Mouse (Mus musculus) mouse embryonic stem cell (cell line): ENCODE results near the gene 1700014D04Rik.
"Not testable (repeated sequence)": the region's sequence is repeated elsewhere in the genome, so short reads cannot be mapped to it uniquely, and the experiment has no call there.

Experiments
- in situ Hi-C, 2 experiments: fragments of 300-500 bp; cut with MboI; formaldehyde crosslinking; loops; 1 replicate in 1 of 2; 3 replicates in 1 of 2; pipeline ENCODE4 v1.14.3; 2019 to 2020; ENCODE audit warnings: low sequenced_read_pairs in 2 of 2, low pct_unique_long_range_greater_than_20kb in 1 of 2, mixed read lengths in 1 of 2; ENCODE audit not compliant: unreplicated experiment in 1 of 2

Gene 1700014D04Rik

DNA sequence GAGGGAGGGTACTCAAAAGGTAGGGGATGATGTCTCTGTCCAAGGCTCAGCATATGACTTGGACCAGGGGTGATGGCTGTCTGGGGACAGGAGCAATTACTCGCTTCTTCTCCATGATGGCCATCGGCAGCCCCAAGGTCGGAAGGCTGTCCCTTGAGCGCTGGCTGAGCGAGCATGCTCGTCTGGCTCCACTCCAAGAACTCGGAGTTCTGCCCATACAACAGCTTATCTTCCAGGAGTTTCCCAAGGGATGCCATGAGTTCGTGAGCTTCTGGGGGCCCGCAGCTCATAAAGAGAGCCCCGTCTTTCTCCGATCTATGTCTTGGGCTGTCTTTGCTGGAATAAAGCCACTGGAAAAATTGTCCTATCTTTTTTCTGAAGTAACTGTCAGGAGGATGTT lies 5.5 kb downstream of the 1700014D04Rik start:
- in situ Hi-C loops, result no loop called here

DNA sequence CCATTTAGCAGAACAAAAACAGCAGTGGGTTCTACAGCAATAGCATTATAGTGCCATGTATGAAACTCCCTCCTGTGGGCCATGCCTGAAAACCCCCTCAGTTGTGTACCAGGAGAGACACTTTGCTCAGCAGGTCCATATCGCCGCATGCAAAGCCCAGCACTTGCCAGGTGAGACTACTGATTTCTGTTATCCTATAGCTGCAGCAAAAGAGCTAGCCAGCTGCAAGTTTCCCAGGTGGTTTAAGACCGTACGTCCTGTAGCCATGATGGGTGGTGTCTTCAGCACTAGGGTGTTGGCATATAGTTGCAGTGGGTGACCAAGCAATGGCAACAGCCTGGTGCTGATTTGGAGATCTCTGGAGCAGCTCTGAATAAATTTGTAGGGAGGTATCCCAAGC lies 7.2 kb downstream of the 1700014D04Rik start:
- in situ Hi-C loops, result no loop called here

DNA sequence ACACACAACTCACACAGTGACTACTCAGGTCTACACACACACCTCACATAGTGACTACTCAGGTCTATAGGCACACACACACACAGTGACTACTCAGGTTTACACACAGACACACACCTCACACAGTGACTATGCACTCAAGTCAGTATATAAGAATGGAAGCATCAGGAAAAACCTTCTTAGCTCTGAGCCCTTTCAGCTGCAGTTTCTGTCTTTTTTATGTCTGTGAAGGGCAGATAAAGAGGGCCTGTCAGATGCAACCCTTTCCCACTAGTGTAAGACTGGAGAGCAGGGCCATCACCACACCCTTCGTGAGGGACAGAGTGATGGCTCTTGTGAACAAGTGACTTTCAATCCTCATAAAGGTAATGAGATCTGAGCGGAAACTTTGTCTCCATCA lies 8.1 kb downstream of the 1700014D04Rik start:
- in situ Hi-C loops, result no loop called here

DNA sequence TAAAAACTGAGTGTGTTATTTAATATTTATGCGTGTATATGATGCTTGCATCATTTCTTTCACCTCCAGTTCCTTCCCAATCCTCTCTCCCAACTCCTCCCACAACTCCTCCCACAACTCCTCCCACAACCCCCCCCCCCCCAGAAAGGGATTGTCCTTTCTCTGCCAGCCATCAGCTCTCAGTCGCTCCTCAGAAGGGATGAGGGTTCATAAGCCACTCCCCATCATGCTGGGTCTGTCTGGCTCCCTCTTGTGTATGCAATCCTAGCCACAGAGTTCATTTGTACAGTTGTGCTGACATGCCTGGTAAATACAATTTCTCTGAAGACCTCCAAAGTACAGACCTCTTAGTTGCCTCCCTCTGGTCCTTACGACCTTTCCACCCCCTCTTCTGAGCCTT lies 11.4 kb downstream of the 1700014D04Rik start:
- in situ Hi-C loops, result no loop called here

DNA sequence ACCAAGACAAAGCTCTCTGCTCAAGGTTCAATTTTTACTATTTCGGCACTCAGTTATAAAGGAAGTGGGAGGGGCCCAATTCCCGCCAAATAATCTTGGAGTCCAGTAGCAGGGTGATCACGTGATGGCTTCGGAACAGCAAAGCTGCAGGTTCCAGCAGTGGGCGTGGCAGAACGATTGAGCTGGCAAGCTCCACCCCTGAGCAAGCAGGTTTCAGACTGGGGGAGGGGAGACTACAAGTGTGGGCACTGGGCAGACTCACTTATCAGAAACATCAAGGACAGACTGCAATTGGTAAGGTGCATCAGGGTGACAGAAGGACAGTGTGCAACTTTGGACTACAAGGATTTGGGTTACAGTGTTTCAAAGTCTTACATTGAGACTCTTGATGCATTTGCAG lies 12.2 kb downstream of the 1700014D04Rik start:
- in situ Hi-C loops, result not testable (repeated sequence)

DNA sequence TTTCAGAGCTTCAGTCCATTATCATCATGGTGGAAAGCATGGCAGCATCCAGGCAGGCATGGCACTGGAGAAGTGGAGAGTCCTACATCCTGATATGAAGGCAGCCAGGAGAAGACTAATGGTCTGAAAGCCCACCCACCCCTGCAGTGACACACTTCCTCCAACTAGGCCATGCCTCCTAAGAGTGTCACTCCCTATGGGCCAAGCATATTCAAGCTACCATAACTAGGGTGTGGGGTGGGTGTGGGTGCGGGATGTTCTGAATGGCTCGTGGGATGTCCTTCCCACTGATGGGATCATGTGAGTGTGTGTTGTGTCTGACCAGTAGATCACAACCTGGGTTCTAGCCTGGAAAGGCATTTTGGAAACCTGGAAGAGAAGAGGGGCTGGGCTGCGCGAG lies 12.6 kb downstream of the 1700014D04Rik start:
- in situ Hi-C loops, result no loop called here

DNA sequence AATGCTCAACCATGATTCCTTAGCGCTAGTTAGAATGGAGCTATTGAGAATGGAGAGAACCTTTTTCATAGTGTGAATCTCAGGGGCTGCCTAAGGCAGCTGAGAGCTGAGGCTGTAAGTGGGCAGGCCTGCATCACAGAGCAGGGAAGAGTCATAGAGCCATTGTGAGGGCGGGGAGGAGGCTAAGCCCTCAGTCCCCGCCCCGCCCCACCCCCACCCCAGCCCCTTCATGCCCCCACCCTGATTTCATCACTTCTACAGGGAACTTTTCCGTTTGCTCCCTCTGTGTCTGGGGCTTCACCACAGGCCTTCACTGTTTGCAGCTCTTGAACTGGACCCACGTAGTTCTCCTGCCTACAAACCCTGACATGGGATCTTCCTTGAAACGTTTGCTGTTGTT lies 14.9 kb downstream of the 1700014D04Rik start, which contains the start of gene Spata31d1d:
Spata31d1d (minus strand) TSS at position 101 of the 400 bp plus-strand sequence.
- in situ Hi-C loops, result no loop called here

DNA sequence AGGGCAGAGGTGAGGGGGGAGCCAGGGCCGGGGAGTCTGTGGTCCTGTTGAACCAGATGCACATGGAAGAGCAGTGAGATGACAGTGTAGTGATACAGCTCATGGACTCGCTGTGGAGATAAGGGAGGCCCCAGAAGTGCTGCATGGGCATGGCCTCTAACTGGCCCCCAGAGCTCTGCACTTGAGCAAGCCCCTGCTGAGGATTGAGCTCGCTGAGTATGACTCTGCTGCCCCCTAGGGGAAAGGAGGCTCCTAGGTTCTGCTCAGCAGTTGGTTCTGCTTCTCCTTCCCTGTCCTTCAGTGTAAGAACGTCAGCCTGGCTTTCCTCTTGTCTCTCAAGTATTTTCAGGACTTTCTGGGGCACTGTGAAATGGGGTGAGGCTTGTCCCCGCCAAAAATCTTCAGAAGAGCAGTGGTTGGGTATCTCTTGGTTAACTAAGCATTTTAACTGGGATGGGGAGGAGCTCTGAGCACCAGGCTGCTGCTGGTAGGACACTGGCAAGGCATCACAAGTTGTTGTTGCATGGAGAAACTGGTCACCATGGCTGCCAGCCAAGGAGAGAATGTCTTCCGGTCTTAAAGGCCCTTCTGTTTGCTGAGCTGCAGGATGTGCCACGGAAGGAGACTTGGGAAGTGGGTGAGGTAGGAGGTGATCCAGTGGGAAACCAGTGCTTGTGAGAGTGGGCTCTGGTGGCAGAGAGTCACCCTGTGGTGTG lies 18.0 kb downstream of the 1700014D04Rik start:
- in situ Hi-C loops, result no loop called here

DNA sequence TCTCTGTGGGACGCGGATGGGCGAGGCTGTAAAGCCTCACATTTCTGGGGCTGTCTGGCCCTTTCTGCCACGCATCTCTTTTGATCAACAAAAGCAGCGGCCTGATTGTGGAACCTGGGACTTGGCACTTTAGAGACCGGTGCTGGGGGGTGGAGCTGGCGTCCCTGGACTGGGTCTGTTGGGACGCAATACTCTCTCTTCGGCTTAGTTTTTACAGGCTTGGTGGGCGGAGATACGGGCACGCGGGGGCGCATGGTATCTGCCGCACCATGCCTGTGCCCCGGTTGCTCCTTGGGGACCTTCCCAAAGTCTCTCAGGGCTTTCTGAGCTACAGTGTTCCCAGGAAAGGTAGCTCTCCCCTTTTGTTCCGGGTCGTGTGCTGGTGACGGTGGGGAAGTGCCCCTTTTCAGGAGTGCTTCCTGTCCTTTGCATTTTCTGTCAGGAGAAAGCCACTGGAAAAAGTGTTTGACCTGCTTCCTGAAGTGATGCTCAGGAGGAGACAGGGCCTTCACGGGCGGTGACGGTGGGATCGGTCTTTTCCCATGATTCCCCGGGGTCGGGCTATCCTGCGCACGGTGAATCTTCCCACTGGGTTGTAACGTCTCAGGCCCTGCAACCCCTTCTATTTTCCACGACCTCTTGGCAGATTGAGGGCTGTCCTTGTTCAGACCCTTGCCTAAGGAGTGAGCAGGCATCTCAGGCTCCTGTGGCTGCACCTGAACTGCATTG lies 20.2 kb downstream of the 1700014D04Rik start:
- in situ Hi-C loops, result no loop called here

DNA sequence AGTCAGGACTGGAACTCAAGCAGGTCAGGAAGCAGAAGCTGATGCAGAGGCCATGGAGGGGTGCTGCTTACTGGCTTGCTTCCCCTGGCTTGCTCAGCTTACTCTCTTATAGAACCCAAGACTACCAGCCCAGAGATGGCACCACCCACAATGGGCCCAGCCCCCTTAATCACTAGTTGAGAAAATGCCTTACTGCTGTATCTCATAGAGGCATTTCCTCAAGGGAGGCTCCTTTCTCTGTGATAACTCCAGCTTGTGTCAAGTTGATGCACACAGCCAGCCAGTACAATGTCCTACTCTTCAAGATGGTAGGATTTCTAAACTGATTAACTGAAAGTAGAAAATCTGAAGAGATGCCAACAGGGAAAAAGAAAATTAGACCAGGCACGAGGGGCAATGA lies 24.5 kb downstream of the 1700014D04Rik start:
- in situ Hi-C loops, result not testable (repeated sequence)

DNA sequence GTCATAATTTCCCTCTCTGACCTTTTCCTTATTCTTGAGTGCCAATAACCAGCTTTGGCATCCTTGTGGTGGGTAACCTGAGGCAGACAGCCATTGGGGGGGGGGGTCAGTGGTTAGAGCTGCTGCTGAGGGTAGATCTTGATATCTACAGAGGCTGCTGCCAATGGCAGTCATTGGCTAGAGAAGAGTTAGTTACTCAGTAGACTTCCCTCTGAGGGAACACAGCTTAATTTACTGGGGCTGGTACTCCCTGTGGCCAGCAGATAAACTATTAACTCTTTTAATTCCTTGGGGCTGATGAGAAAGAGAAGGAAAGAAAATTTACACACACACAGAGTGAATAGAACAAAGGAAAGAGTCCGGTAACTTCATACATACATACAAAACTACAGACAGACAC lies 27.1 kb downstream of the 1700014D04Rik start:
- in situ Hi-C loops, result no loop called here

DNA sequence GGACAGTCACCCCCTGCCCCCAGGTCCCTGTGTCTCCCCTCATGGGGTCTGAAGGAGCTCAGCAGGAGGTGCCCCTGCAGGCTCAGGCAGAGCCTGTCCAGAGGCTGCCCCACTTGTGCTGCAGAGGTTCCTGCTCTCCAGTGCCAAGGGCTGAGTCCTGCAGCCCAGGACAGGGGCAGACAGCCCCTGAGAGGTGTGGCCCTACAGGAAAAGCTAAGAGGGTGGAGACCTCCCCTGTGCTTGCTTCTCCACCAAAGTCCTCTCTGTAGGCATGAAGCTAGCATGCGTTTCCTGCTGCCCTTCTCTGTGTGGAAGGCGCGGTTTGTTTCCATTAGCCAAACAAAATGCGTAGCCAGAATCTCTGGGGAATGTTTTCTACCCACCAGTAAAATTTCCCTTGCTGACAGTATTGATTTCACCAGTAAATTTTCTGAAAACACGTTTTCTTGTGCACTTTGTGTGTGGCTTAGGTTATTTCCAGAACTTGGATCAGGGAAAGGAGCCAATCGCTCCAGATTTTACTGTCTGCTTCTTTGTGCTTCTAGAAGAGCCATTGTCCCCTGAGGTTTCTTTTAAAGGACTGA lies 27.6 kb downstream of the 1700014D04Rik start:
- in situ Hi-C loops, result not testable (repeated sequence)

DNA sequence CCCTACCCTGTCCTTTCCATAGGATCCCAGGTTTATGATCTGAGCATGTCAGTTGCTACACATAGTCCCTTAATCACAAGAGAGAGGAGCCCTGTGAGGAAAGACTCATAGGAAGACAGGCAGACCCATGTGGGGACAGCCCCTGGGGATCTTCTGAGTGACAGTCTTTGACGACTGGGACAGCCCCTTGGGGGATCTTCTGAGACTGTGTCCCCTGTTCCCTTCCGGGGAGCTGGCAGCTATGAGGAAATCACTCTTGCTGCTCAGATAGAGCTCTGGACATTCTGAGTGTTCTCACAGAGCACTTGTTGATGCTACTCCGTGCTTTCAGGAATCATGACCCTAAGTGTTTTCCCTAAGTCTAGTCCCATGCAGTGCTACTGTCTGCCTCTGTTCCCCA lies 32.8 kb downstream of the 1700014D04Rik start:
- in situ Hi-C loops, result no loop called here

DNA sequence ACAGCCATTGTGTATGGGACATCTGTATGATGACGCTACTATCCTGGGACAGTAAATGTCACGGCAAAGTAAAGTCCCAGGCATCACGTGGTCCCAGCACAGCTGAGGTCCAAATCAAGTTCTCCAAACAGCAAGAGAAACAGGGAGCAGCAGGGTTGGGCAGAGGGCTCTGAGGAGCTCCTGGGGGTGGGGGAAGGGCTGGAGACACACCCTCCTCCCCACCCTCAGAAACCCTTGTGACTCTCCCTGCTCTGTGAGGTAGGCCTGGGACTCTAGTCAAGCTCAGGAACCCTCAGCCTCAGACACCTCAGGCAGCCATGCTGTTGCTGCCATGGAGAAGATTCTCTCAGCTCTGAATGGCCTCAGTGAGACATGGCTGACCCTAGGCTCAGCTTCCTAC lies 34.6 kb downstream of the 1700014D04Rik start, which contains the start of gene Spata31d1b:
Spata31d1b (plus strand) TSS at position 301 of the 400 bp plus-strand sequence.
- in situ Hi-C loops, result not testable (repeated sequence)

DNA sequence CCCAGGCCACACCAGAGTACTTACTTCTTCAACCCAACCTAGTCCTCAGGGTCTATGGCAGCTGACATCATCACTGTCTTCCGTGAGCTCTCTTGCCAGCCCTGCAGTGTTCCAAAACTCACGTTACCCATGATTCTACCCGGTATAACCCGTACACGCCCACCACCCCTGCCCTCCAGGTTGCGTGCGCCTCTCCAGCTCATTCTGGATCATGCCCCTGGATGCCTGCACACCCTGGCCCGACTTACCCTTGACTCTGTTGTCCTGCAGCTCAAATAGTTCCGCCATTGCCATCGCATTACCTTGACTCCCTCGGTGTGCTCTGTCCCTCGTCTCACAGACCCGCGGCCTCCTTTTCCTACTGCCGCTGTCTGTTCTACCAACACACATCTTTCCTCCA lies 36.3 kb downstream of the 1700014D04Rik start, which contains the start of gene Spata31d1a:
Spata31d1a (minus strand) TSS at position 101 of the 400 bp plus-strand sequence.
- in situ Hi-C loops, result no loop called here

DNA sequence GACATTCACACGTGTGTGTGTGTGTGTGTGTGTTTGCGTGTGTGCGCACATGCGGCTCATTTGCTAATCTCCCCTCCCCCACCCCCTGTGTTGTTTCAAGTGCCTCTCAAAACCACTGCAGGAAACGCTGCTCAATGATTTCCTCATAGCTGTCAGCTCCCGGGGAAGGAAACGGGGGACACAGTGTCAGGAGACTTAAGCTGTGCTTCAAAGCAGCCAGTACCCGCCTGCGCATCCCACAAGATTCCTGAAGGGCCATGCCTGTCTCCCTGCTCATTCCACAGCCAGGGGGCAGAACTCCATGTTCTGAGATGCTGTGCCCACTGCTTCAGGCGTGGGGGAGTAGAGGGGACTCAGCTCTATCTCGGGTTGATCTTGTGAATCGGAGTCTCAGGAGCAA lies 42.0 kb downstream of the 1700014D04Rik start:
- in situ Hi-C loops, result no loop called here

DNA sequence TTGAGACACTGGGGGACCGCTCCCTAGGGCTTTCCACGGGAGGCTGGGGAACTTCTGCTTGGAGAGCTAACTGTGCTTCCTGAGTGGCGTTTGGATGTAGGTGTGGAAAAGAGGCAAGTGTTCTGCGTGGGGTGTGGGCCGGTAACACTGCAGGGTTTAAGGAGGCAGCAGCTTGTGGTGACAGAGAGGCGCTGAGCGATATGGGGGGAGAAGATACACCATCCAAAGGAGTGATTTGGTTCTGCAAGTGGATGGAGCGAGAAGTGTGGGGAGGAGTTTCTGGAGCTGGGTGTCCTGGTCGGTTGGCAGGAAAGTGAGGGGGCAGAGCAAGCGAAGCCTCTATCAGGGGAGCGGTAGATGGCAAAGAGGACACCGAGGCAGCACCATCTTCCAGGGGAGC lies 43.0 kb downstream of the 1700014D04Rik start:
- in situ Hi-C loops, result no loop called here

DNA sequence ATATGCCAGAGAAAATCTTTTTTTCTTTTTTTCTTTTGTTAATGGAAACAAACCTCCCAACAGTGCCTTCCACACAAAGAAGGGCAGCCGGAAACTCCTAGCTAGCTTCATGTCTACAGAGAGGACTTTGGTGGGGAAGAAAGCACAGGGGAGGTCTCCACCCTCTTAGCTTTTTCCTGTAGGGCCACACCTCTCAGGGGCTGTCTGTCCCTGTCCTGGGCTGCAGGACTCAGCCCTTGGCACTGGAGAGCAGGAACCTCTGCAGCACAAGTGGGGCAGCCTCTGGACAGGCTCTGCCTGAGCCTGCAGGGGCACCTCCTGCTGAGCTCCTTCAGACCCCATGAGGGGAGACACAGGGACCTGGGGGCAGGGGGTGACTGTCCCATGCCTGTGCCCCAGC lies 46.4 kb downstream of the 1700014D04Rik start:
- in situ Hi-C loops, result not testable (repeated sequence)

DNA sequence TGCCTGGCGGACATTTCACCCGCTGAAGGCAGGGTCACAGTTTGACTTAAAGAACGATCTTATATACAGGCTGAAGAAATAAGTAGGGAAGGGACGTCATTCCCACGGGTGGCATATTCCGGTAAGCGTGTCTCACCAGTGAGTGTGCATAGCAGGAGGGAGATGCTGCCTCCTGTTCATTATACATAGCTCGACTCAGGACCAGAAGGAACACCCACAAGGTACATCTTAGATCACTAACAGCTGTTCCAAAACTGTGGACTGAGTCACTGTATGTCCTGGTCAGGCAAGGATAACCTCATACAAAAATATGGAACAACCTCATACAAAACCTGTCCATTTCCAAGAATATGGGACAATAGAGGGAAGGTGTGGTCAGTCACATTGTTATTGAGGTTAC lies 47.4 kb downstream of the 1700014D04Rik start:
- in situ Hi-C loops, result no loop called here
